Mouse (Mus musculus): Measurements from ENCODE around the gene Terb2. TPM values are rescaled to one million over a fixed set of nuclear protein-coding genes. Genes with fewer than 3 reads are reported as not detected.

Terb2 gene
- polyA plus RNA-seq, 1 experiment from 2014 or later, result not detected

- Histone ChIP-seq H3K36me3 (ENCODE audit: control insufficient read depth, insufficient read depth, low read length) (no peaks in the 10 kb centered on the region), H3K9me3 (replicated peaks; ENCODE audit: control insufficient read depth, low read length) (no peaks in the 10 kb centered on the region), H3K4me1 (ENCODE audit: control insufficient read depth, insufficient read depth, low read length) (peaks cover 2% of the 10 kb centered on the region; the same call in 1 of the 2 replicates), H3K9ac (ENCODE audit: low read depth, low read length) (no peak overlapping the region), H3K27ac (ENCODE audit: low read depth, low read length) (no peak overlapping the region), H3K4me2 (no peak overlapping the region), H3K27me3 (ENCODE audit: control insufficient read depth, insufficient read depth, low read length) (no peaks in the 10 kb centered on the region), H3K4me3 (ENCODE audit: low read depth, low read length) (no peak overlapping the region)
- ATAC-seq (replicated peaks; ENCODE audit: insufficient number of reproducible peaks, low FRiP score, low TSS enrichment), result no peak
- 77% methylated on average over 4 of the region's 4 CpGs for WGBS (ENCODE audit: insufficient replicate concordance)
Measured at GRCm38 (mm10) chr2:122241226-122241625, 55.2 kb downstream of the Terb2 start.

GRCm38 (mm10) chr2:122241935-122242334 is 55.9 kb downstream of the Terb2 start:
- ATAC-seq (replicated peaks; ENCODE audit: insufficient number of reproducible peaks, low FRiP score, low TSS enrichment), result no peak
- H3K27ac ChIP-seq (ENCODE audit: low read depth, low read length), result no peak overlapping the region
- no peak overlapping the region for H3K4me3 ChIP-seq (ENCODE audit: low read depth, low read length)
- no peak overlapping the region for H3K4me2 ChIP-seq
- H3K27me3 ChIP-seq (ENCODE audit: control insufficient read depth, insufficient read depth, low read length), result no peaks in the 10 kb centered on the region
- WGBS (ENCODE audit: insufficient replicate concordance), result 72% methylated on average over 6 of the region's 6 CpGs
- H3K36me3 ChIP-seq (ENCODE audit: control insufficient read depth, insufficient read depth, low read length), result no peaks in the 10 kb centered on the region
- no peaks in the 10 kb centered on the region for H3K9me3 ChIP-seq (replicated peaks; ENCODE audit: control insufficient read depth, low read length)
- peaks cover 2% of the 10 kb centered on the region; the same call in 1 of the 2 replicates for H3K4me1 ChIP-seq (ENCODE audit: control insufficient read depth, insufficient read depth, low read length)
- H3K9ac ChIP-seq (ENCODE audit: low read depth, low read length), result no peak overlapping the region

- H3K9ac ChIP-seq (ENCODE audit: low read depth, low read length), result no peak overlapping the region
- WGBS (ENCODE audit: insufficient replicate concordance), result 3% methylated on average over 3 of the region's 3 CpGs
Measured at GRCm38 (mm10) chr2:122243671-122244131, 57.6 kb downstream of the Terb2 start.

GRCm38 (mm10) chr2:122247786-122248185 is 61.7 kb downstream of the Terb2 start:
- Histone ChIP-seq H3K9me3 (replicated peaks; ENCODE audit: control insufficient read depth, low read length) (no peaks in the 10 kb centered on the region), H3K4me3 (ENCODE audit: low read depth, low read length) (no peak overlapping the region), H3K9ac (ENCODE audit: low read depth, low read length) (no peak overlapping the region), H3K4me2 (no peak overlapping the region), H3K27ac (ENCODE audit: low read depth, low read length) (no peak overlapping the region), H3K27me3 (ENCODE audit: control insufficient read depth, insufficient read depth, low read length) (no peaks in the 10 kb centered on the region), H3K4me1 (ENCODE audit: control insufficient read depth, insufficient read depth, low read length) (peaks cover 2% of the 10 kb centered on the region; the same call in 1 of the 2 replicates), H3K36me3 (ENCODE audit: control insufficient read depth, insufficient read depth, low read length) (no peaks in the 10 kb centered on the region)
- ATAC-seq (replicated peaks; ENCODE audit: insufficient number of reproducible peaks, low FRiP score, low TSS enrichment), result no peak
- WGBS (ENCODE audit: insufficient replicate concordance), result 76% methylated on average over 10 of the region's 10 CpGs

More at GRCm38 (mm10) chr2:122243671-122244131, 57.6 kb downstream of the Terb2 start:
- peaks cover 2% of the 10 kb centered on the region; the same call in 1 of the 2 replicates for H3K4me1 ChIP-seq (ENCODE audit: control insufficient read depth, insufficient read depth, low read length)
- no peaks in the 10 kb centered on the region for H3K36me3 ChIP-seq (ENCODE audit: control insufficient read depth, insufficient read depth, low read length)
- H3K27ac ChIP-seq (ENCODE audit: low read depth, low read length), result no peak overlapping the region
- H3K4me3 ChIP-seq (ENCODE audit: low read depth, low read length), result no peak overlapping the region
- peak; percentile 49 for ATAC-seq (replicated peaks; ENCODE audit: insufficient number of reproducible peaks, low FRiP score, low TSS enrichment)
- no peaks in the 10 kb centered on the region for H3K9me3 ChIP-seq (replicated peaks; ENCODE audit: control insufficient read depth, low read length)
- no peaks in the 10 kb centered on the region for H3K27me3 ChIP-seq (ENCODE audit: control insufficient read depth, insufficient read depth, low read length)
- no peak overlapping the region for H3K4me2 ChIP-seq

- WGBS (ENCODE audit: insufficient replicate concordance), result 87% methylated on average over 5 of the region's 5 CpGs
- no peak overlapping the region for H3K9ac ChIP-seq (ENCODE audit: low read depth, low read length)
- H3K4me2 ChIP-seq, result no peak overlapping the region
- ATAC-seq (replicated peaks; ENCODE audit: insufficient number of reproducible peaks, low FRiP score, low TSS enrichment), result no peak
- no peaks in the 10 kb centered on the region for H3K36me3 ChIP-seq (ENCODE audit: control insufficient read depth, insufficient read depth, low read length)
- H3K27ac ChIP-seq (ENCODE audit: low read depth, low read length), result no peak overlapping the region
- no peaks in the 10 kb centered on the region for H3K4me1 ChIP-seq (ENCODE audit: control insufficient read depth, insufficient read depth, low read length)
- no peak overlapping the region for H3K4me3 ChIP-seq (ENCODE audit: low read depth, low read length)
- no peaks in the 10 kb centered on the region for H3K9me3 ChIP-seq (replicated peaks; ENCODE audit: control insufficient read depth, low read length)
- no peaks in the 10 kb centered on the region for H3K27me3 ChIP-seq (ENCODE audit: control insufficient read depth, insufficient read depth, low read length)
Measured at GRCm38 (mm10) chr2:122255997-122256396, 69.9 kb downstream of the Terb2 start.

Other genes with a start within 250 kb of the Terb2 start
- 40.8 and 43.9 TPM in 2 replicates for gene Ctdspl2, start 230.3 kb upstream of the Terb2 start, polyA plus RNA-seq (2014; fragmentation: Nextera tagmentation; extraction: Ambion mirVana)
- 0.09 TPM in 1 of 2 replicates, not detected in the other for gene Mageb3, start 230.2 kb upstream of the Terb2 start, polyA plus RNA-seq (2014; fragmentation: Nextera tagmentation; extraction: Ambion mirVana)
- 13.9 and 15.9 TPM in 2 replicates for gene Eif3j1, start 157.7 kb upstream of the Terb2 start, polyA plus RNA-seq (2014; fragmentation: Nextera tagmentation; extraction: Ambion mirVana)
- 7.0 and 7.7 TPM in 2 replicates for gene Spg11, start 67.9 kb upstream of the Terb2 start, polyA plus RNA-seq (2014; fragmentation: Nextera tagmentation; extraction: Ambion mirVana)
- 224 and 240 TPM in 2 replicates for gene B2m, start 38.6 kb upstream of the Terb2 start, polyA plus RNA-seq (2014; fragmentation: Nextera tagmentation; extraction: Ambion mirVana)
- gene Trim69, start 25.6 kb upstream of the Terb2 start, polyA plus RNA-seq (2014; fragmentation: Nextera tagmentation; extraction: Ambion mirVana), result 0.14 TPM in 1 of 2 replicates, not detected in the other
- not detected in 2 replicates for gene Patl2, start 83 bp upstream of the Terb2 start, polyA plus RNA-seq (2014; fragmentation: Nextera tagmentation; extraction: Ambion mirVana)
- gene Sord, start 48.5 kb downstream of the Terb2 start, polyA plus RNA-seq (2014; fragmentation: Nextera tagmentation; extraction: Ambion mirVana), result 45.0 and 49.8 TPM in 2 replicates
- 0.04 TPM in 1 of 2 replicates, not detected in the other for gene Duox2, start 112.2 kb downstream of the Terb2 start, polyA plus RNA-seq (2014; fragmentation: Nextera tagmentation; extraction: Ambion mirVana)
- not detected in 2 replicates for gene Duoxa2, start 112.6 kb downstream of the Terb2 start, polyA plus RNA-seq (2014; fragmentation: Nextera tagmentation; extraction: Ambion mirVana)
- gene Duoxa1, start 127.5 kb downstream of the Terb2 start, polyA plus RNA-seq (2014; fragmentation: Nextera tagmentation; extraction: Ambion mirVana), result not detected in 2 replicates
- not detected in 2 replicates for gene Duox1, start 129.4 kb downstream of the Terb2 start, polyA plus RNA-seq (2014; fragmentation: Nextera tagmentation; extraction: Ambion mirVana)
- 3.7 and 3.8 TPM in 2 replicates for gene Shf, start 182.9 kb downstream of the Terb2 start, polyA plus RNA-seq (2014; fragmentation: Nextera tagmentation; extraction: Ambion mirVana)
- 0.27 TPM in 2 replicates for gene Slc28a2, start 240.2 kb downstream of the Terb2 start, polyA plus RNA-seq (2014; fragmentation: Nextera tagmentation; extraction: Ambion mirVana)

Measured in heart, embryonic 11.5 days (tissue).